Mouse (Mus musculus) kidney, embryonic 15.5 days (tissue): ENCODE results near the gene Map4k2. TPM values are rescaled to one million over a fixed set of nuclear protein-coding genes. Genes with fewer than 3 reads are reported as not detected.

ENCODE experiments used
- ATAC-seq: fragments of 200-750 bp; cut with Nextera tagmentation; replicated peaks from 2 replicates; pipeline ENCODE4 v1.8.0; 2017; ENCODE audit warnings: moderate TSS enrichment; ENCODE audit not compliant: low FRiP score
- H3K27ac ChIP-seq: fragments of 300-500 bp; sonication (generic); 2 replicates; pipeline ENCODE4 v1.5.1; 2015; ENCODE audit warnings: mild to moderate bottlenecking, inconsistent platforms
- H3K27me3 ChIP-seq: fragments of 300-500 bp; sonication (generic); 2 replicates; pipeline ENCODE4 v1.6.1; 2015; ENCODE audit warnings: inconsistent platforms
- H3K36me3 ChIP-seq: fragments of 300-500 bp; sonication (generic); 2 replicates; pipeline ENCODE4 v1.6.1; 2015; ENCODE audit warnings: inconsistent platforms
- H3K4me1 ChIP-seq: fragments of 300-500 bp; sonication (generic); 2 replicates; pipeline ENCODE4 v1.6.1; 2015; ENCODE audit warnings: inconsistent platforms
- H3K4me2 ChIP-seq: fragments of 300-500 bp; sonication (generic); 2 replicates; pipeline ENCODE4 v1.6.1; 2015; ENCODE audit warnings: moderate library complexity, mild to moderate bottlenecking, inconsistent platforms
- H3K4me3 ChIP-seq: fragments of 300-500 bp; sonication (generic); replicated peaks from 2 replicates; pipeline ENCODE4 v1.5.1; 2015; ENCODE audit warnings: mild to moderate bottlenecking, inconsistent platforms
- H3K9ac ChIP-seq: fragments of 300-500 bp; sonication (generic); 2 replicates; pipeline ENCODE4 v1.6.1; 2015; ENCODE audit warnings: mild to moderate bottlenecking, inconsistent platforms
- H3K9me3 ChIP-seq: fragments of 300-500 bp; sonication (generic); replicated peaks from 2 replicates; pipeline ENCODE4 v1.6.1; 2016; ENCODE audit warnings: inconsistent platforms
- WGBS: fragments of 180-500 bp; shearing (Covaris S2); methylation state at CpG from one replicate; pipeline ENCODE4 v1.1.7; 2015; ENCODE audit warnings: mixed read lengths; 5-methylcytosine and 5-hydroxymethylcytosine counted together
- polyA plus RNA-seq: library from polyadenylated mRNA; unstranded; fragments of >200 nt; fragmentation: Nextera tagmentation; extraction: Ambion mirVana; gene quantifications from 2 replicates; pipeline ENCODE4 v1.2.1, GENCODE M21; 2015

The Map4k2 gene
- polyA plus RNA-seq, 1 experiment from 2014 or later: 21.9 TPM

GRCm38 (mm10) chr19:6321786-6322621, 18.9 kb upstream of the Map4k2 start:
- peaks cover 74% of the 10 kb centered on the region for H3K36me3 ChIP-seq
- no peak overlapping the region for H3K4me2 ChIP-seq
- no peak for ATAC-seq
- no peak overlapping the region for H3K4me3 ChIP-seq
- no peak overlapping the region for H3K9ac ChIP-seq
- H3K27ac ChIP-seq: 0 out of 2 replicates have a peak overlapping the region, but pooled peaks have one; percentile 18
- H3K27me3 ChIP-seq: no peaks in the 10 kb centered on the region
- no peaks in the 10 kb centered on the region for H3K4me1 ChIP-seq
- no peaks in the 10 kb centered on the region for H3K9me3 ChIP-seq
- WGBS: 78% methylated on average over 33 of the region's 33 CpGs

GRCm38 (mm10) chr19:6324751-6325150, 16.2 kb upstream of the Map4k2 start:
- Histone ChIP-seq H3K9ac (no peak overlapping the region), H3K4me1 (no peaks in the 10 kb centered on the region), H3K4me2 (no peak overlapping the region), H3K36me3 (peaks cover 47% of the 10 kb centered on the region), H3K27ac (no peak overlapping the region), H3K9me3 (no peaks in the 10 kb centered on the region), H3K27me3 (no peaks in the 10 kb centered on the region), H3K4me3 (no peak overlapping the region)
- 88% methylated on average over 9 of the region's 9 CpGs for WGBS
- ATAC-seq: no peak

GRCm38 (mm10) chr19:6331178-6331577, 9.8 kb upstream of the Map4k2 start:
- Histone ChIP-seq H3K27ac (no peak overlapping the region), H3K27me3 (no peaks in the 10 kb centered on the region), H3K4me3 (no peak overlapping the region), H3K4me1 (peaks cover 22% of the 10 kb centered on the region), H3K9ac (no peak overlapping the region), H3K36me3 (no peaks in the 10 kb centered on the region), H3K9me3 (no peaks in the 10 kb centered on the region), H3K4me2 (no peak overlapping the region)
- ATAC-seq: no peak
- 56% methylated on average over 5 of the region's 5 CpGs for WGBS

GRCm38 (mm10) chr19:6331719-6332516, 9.0 kb upstream of the Map4k2 start:
- Histone ChIP-seq H3K4me2 (peak overlapping the region; percentile 50), H3K9ac (no peak overlapping the region)

GRCm38 (mm10) chr19:6333761-6334595, 7.0 kb upstream of the Map4k2 start:
- Histone ChIP-seq H3K9me3 (no peaks in the 10 kb centered on the region), H3K4me2 (peak overlapping the region; percentile 86), H3K4me1 (peaks cover 40% of the 10 kb centered on the region), H3K9ac (peak overlapping the region; percentile 37; the same call in 1 of the 2 replicates), H3K4me3 (peak overlapping the region; percentile 67), H3K27ac (peak overlapping the region; percentile 91), H3K36me3 (peaks cover 24% of the 10 kb centered on the region), H3K27me3 (no peaks in the 10 kb centered on the region)
- ATAC-seq: no peak
- whole genome bisulfite sequencing: 59% methylated on average over 9 of the region's 9 CpGs

More at GRCm38 (mm10) chr19:6331719-6332516, 9.0 kb upstream of the Map4k2 start:
- Histone ChIP-seq H3K9me3 (no peaks in the 10 kb centered on the region), H3K4me3 (peak overlapping the region; percentile 17; the same call in 1 of the 2 replicates), H3K36me3 (peaks cover 3% of the 10 kb centered on the region), H3K27ac (no peak overlapping the region), H3K27me3 (no peaks in the 10 kb centered on the region), H3K4me1 (peaks cover 29% of the 10 kb centered on the region)
- WGBS: 19% methylated on average over 13 of the region's 13 CpGs
- ATAC-seq: no peak

- peak; percentile 93 for ATAC-seq
- H3K9me3 ChIP-seq: no peaks in the 10 kb centered on the region
- peak within 1 kb of the TSS; percentile 67 for H3K4me3 ChIP-seq
- H3K9ac ChIP-seq: peak within 1 kb of the TSS; percentile 72
- peak within 1 kb of the TSS; percentile 86 for H3K4me2 ChIP-seq
- H3K27me3 ChIP-seq: no peaks in the 10 kb centered on the region
- peaks cover 49% of the 10 kb centered on the region for H3K4me1 ChIP-seq
- H3K27ac ChIP-seq: peak within 1 kb of the TSS; percentile 91
- H3K36me3 ChIP-seq: peaks cover 33% of the 10 kb centered on the region
- WGBS: under 1% methylated on average over 40 of the region's 43 CpGs
Measured at GRCm38 (mm10) chr19:6334673-6335457, 6.1 kb upstream of the Map4k2 start, which contains the start of gene Men1. Gene Men1 (plus strand): TSS chr19:6334979.

- Histone ChIP-seq H3K4me2 (peak overlapping the region; percentile 86), H3K9ac (peak overlapping the region; percentile 72), H3K27me3 (no peaks in the 10 kb centered on the region), H3K9me3 (no peaks in the 10 kb centered on the region), H3K4me1 (peaks cover 55% of the 10 kb centered on the region), H3K36me3 (peaks cover 38% of the 10 kb centered on the region), H3K27ac (peak overlapping the region; percentile 91), H3K4me3 (peak overlapping the region; percentile 67)
- under 1% methylated on average over 20 of the region's 25 CpGs for WGBS
- peak; percentile 15 for ATAC-seq
Measured at GRCm38 (mm10) chr19:6335458-6335827, 5.5 kb upstream of the Map4k2 start.

- 91% methylated on average over 10 of the region's 10 CpGs for WGBS
- Histone ChIP-seq H3K4me1 (peaks cover 65% of the 10 kb centered on the region), H3K36me3 (peaks cover 38% of the 10 kb centered on the region), H3K27me3 (no peaks in the 10 kb centered on the region), H3K27ac (no peak overlapping the region), H3K4me2 (peak overlapping the region; percentile 86), H3K9me3 (no peaks in the 10 kb centered on the region), H3K4me3 (peak overlapping the region; percentile 67), H3K9ac (peak overlapping the region; percentile 72; the same call in 1 of the 2 replicates)
- ATAC-seq: no peak
Measured at GRCm38 (mm10) chr19:6336920-6337319, 4.0 kb upstream of the Map4k2 start.

GRCm38 (mm10) chr19:6338171-6338570, 2.8 kb upstream of the Map4k2 start:
- H3K9ac ChIP-seq: no peak overlapping the region
- no peak overlapping the region for H3K4me3 ChIP-seq
- no peaks in the 10 kb centered on the region for H3K9me3 ChIP-seq
- peaks cover 38% of the 10 kb centered on the region for H3K36me3 ChIP-seq
- no peak for ATAC-seq
- peaks cover 70% of the 10 kb centered on the region for H3K4me1 ChIP-seq
- H3K27me3 ChIP-seq: no peaks in the 10 kb centered on the region
- WGBS: 94% methylated on average over 7 of the region's 7 CpGs
- no peak overlapping the region for H3K27ac ChIP-seq
- no peak overlapping the region for H3K4me2 ChIP-seq

- H3K4me1 ChIP-seq: peaks cover 71% of the 10 kb centered on the region
- peaks cover 38% of the 10 kb centered on the region for H3K36me3 ChIP-seq
- H3K27ac ChIP-seq: no peak overlapping the region
- ATAC-seq: no peak
- H3K27me3 ChIP-seq: no peaks in the 10 kb centered on the region
- no peak overlapping the region for H3K9ac ChIP-seq
- no peak overlapping the region for H3K4me3 ChIP-seq
- 92% methylated on average over 11 of the region's 11 CpGs for WGBS
- no peaks in the 10 kb centered on the region for H3K9me3 ChIP-seq
- H3K4me2 ChIP-seq: no peak overlapping the region
Measured at GRCm38 (mm10) chr19:6338716-6339115, 2.2 kb upstream of the Map4k2 start.

- Histone ChIP-seq H3K4me3 (no peak overlapping the region), H3K4me2 (0 out of 2 replicates have a peak overlapping the region, but pooled peaks have one; percentile 97), H3K9ac (no peak overlapping the region), H3K9me3 (no peaks in the 10 kb centered on the region), H3K4me1 (peaks cover 67% of the 10 kb centered on the region), H3K36me3 (peaks cover 41% of the 10 kb centered on the region), H3K27me3 (no peaks in the 10 kb centered on the region), H3K27ac (peak overlapping the region; percentile 87)
- 94% methylated on average over 6 of the region's 6 CpGs for WGBS
- ATAC-seq: no peak
Measured at GRCm38 (mm10) chr19:6339191-6339590, 1.7 kb upstream of the Map4k2 start.
